Mouse (Mus musculus) bone marrow, adult 2 months (tissue): Measurements from ENCODE around the gene Tubg1.
"Not testable (repeated sequence)": the region's sequence is repeated elsewhere in the genome, so short reads cannot be mapped to it uniquely, and the experiment has no call there.

Experiments used
- CTCF ChIP-seq: fragments of 200-500 bp; IDR thresholded peaks from 2 replicates; pipeline ENCODE4 v1.5.1; 2011; ENCODE audit warnings: low read length, control low read depth; ENCODE audit not compliant: control insufficient read depth, insufficient read depth
- POLR2A ChIP-seq: fragments of 200-500 bp; IDR thresholded peaks from 2 replicates; pipeline ENCODE4 v1.6.1; 2011; ENCODE audit warnings: low read depth, mild to moderate bottlenecking, control low read depth, low read length, borderline replicate concordance; ENCODE audit not compliant: control insufficient read depth

GRCm38 (mm10) chr11:101160981-101161505 is 41.3 kb downstream of the Tubg1 start:
- not testable (repeated sequence) for TF ChIP-seq POLR2A, CTCF
